Mouse (Mus musculus) olfactory bulb, adult 2 months (tissue): ENCODE results near the gene Notch3.

ENCODE experiments used
- CTCF ChIP-seq: fragments of 200-500 bp; IDR thresholded peaks from 2 replicates; pipeline ENCODE4 v1.5.1; 2012; ENCODE audit warnings: low read depth, mild to moderate bottlenecking, low read length, moderate library complexity; ENCODE audit not compliant: insufficient read depth
- POLR2A ChIP-seq: fragments of 200-500 bp; IDR thresholded peaks from 2 replicates; pipeline ENCODE4 v1.6.1; 2012; ENCODE audit warnings: mild to moderate bottlenecking, low read depth, low read length, moderate library complexity; ENCODE audit not compliant: insufficient read depth

GRCm38 (mm10) chr17:32183017-32183416 lies 16.4 kb upstream of the Notch3 start:
- no peak for TF ChIP-seq CTCF
- no peak for TF ChIP-seq POLR2A
